Mouse (Mus musculus) MEL (cell line): ENCODE measurements at regions not wholly inside any gene's neighbourhood (a gene's known extent, or its start where the extent isn't known, plus 50 kb on each side); places are given as distances from the start of the nearest gene placed in this dataset.

ENCODE experiments used
- DNase-seq: peaks from one replicate; pipeline ENCODE4 v3.0.0; 2011; ENCODE audit warnings: low read depth, low spot score
- H3K27ac ChIP-seq: 2 replicates; pipeline ENCODE4 v1.5.1; 2012; ENCODE audit warnings: low read depth, mild to moderate bottlenecking, control low read depth, low read length, moderate library complexity; ENCODE audit not compliant: control insufficient read depth
- H3K27me3 ChIP-seq, 2 experiments: fragments of 150-350 bp in 1 of 2; sonication (generic) in 1 of 2; 2 replicates each; pipeline ENCODE4 v1.6.1; 2012; ENCODE audit warnings: low read length in 2 of 2, mild to moderate bottlenecking in 2 of 2, improper control_type of control experiment in 1 of 2, moderate library complexity in 1 of 2; ENCODE audit not compliant: insufficient read depth in 2 of 2, control insufficient read depth in 1 of 2
- H3K36me3 ChIP-seq, 2 experiments: 2 replicates each; pipeline ENCODE4 v1.6.1; 2012 to 2014; ENCODE audit warnings: low read length in 2 of 2, improper control_type of control experiment in 1 of 2, inconsistent platforms in 1 of 2, mild to moderate bottlenecking in 1 of 2; ENCODE audit not compliant: insufficient read depth in 2 of 2, control insufficient read depth in 1 of 2
- H3K4me1 ChIP-seq, 2 experiments: fragments of 150-350 bp in 1 of 2; sonication (generic) in 1 of 2; 2 replicates each; pipeline ENCODE4 v1.6.1; 2012; ENCODE audit warnings: low read length in 2 of 2, improper control_type of control experiment in 1 of 2, mild to moderate bottlenecking in 1 of 2; ENCODE audit not compliant: insufficient read depth in 2 of 2, control insufficient read depth in 1 of 2
- H3K4me3 ChIP-seq, 2 experiments: fragments of 150-350 bp in 1 of 2; sonication (generic) in 1 of 2; 2 replicates each; pipeline ENCODE4 v1.5.1; 2012; ENCODE audit warnings: low read depth in 2 of 2, low read length in 2 of 2, mild to moderate bottlenecking in 2 of 2, moderate library complexity in 2 of 2, control low read depth in 1 of 2, improper control_type of control experiment in 1 of 2; ENCODE audit not compliant: control insufficient read depth in 1 of 2, insufficient read depth in 1 of 2
- H3K79me2 ChIP-seq: 2 replicates; pipeline ENCODE4 v1.6.1; 2012; ENCODE audit warnings: mild to moderate bottlenecking, low read length, moderate library complexity; ENCODE audit not compliant: control insufficient read depth, poor library complexity, insufficient read depth
- H3K9ac ChIP-seq: 2 replicates; pipeline ENCODE4 v1.6.1; 2012; ENCODE audit warnings: low read depth, mild to moderate bottlenecking, control low read depth, low read length, moderate library complexity; ENCODE audit not compliant: control insufficient read depth, poor library complexity, severe bottlenecking
- H3K9me3 ChIP-seq: fragments of 150-350 bp; sonication (generic); replicated peaks from 2 replicates; pipeline ENCODE4 v1.6.1; 2012; ENCODE audit warnings: mild to moderate bottlenecking, low read length, improper control_type of control experiment, moderate library complexity; ENCODE audit not compliant: insufficient read depth
- CHD1 ChIP-seq: IDR thresholded peaks from 2 replicates; pipeline ENCODE4 v1.6.1; 2012; ENCODE audit warnings: low read depth, mild to moderate bottlenecking, inconsistent platforms, low read length, improper control_type of control experiment
- CHD2 ChIP-seq: IDR thresholded peaks from 2 replicates; pipeline ENCODE4 v1.6.1; 2011; ENCODE audit warnings: low read length, improper control_type of control experiment
- E2F4 ChIP-seq: IDR thresholded peaks from 2 replicates; pipeline ENCODE4 v1.6.1; 2011; ENCODE audit warnings: low read depth, low read length, improper control_type of control experiment, borderline replicate concordance
- ETS1 ChIP-seq: IDR thresholded peaks from 2 replicates; pipeline ENCODE4 v1.6.1; 2012; ENCODE audit warnings: low read depth, mild to moderate bottlenecking, inconsistent platforms, low read length, improper control_type of control experiment, moderate library complexity
- GATA1 ChIP-seq: IDR thresholded peaks from 2 replicates; pipeline ENCODE4 v1.6.1; 2011; ENCODE audit warnings: low read depth, low read length, improper control_type of control experiment
- KAT2A ChIP-seq: conservative IDR thresholded peaks from 2 replicates; pipeline ENCODE4 v1.6.1; 2012; ENCODE audit warnings: low read depth, low read length, improper control_type of control experiment, inconsistent platforms
- MAX ChIP-seq: IDR thresholded peaks from 2 replicates; pipeline ENCODE4 v1.6.1; 2011; ENCODE audit warnings: low read length, improper control_type of control experiment
- MEF2A ChIP-seq: IDR thresholded peaks from 2 replicates; pipeline ENCODE4 v1.6.1; 2014; ENCODE audit warnings: low read depth, mild to moderate bottlenecking, inconsistent platforms, low read length, improper control_type of control experiment; ENCODE audit not compliant: poor library complexity, insufficient replicate concordance, severe bottlenecking; ENCODE audit errors: extremely low read depth
- MYB ChIP-seq: IDR thresholded peaks from 2 replicates; pipeline ENCODE4 v1.6.1; 2011; ENCODE audit warnings: mild to moderate bottlenecking, low read depth, low read length, improper control_type of control experiment
- MYC ChIP-seq: IDR thresholded peaks from 2 replicates; pipeline ENCODE4 v1.6.1; 2011; ENCODE audit warnings: low read depth, mild to moderate bottlenecking, low read length, improper control_type of control experiment, moderate library complexity
- NELFE ChIP-seq: IDR thresholded peaks from 2 replicates; pipeline ENCODE4 v1.6.1; 2011; ENCODE audit warnings: low read depth, low read length, improper control_type of control experiment
- NRF1 ChIP-seq: IDR thresholded peaks from 2 replicates; pipeline ENCODE4 v1.6.1; 2014; ENCODE audit warnings: low read depth, mild to moderate bottlenecking, inconsistent platforms, low read length, improper control_type of control experiment, moderate library complexity; ENCODE audit not compliant: poor library complexity, insufficient read depth, severe bottlenecking
- POLR2AphosphoS2 ChIP-seq: IDR thresholded peaks from 2 replicates; pipeline ENCODE4 v1.6.1; 2011; ENCODE audit warnings: low read length, improper control_type of control experiment
- POLR2AphosphoS5 ChIP-seq: IDR thresholded peaks from 2 replicates; pipeline ENCODE4 v1.6.1; 2012; ENCODE audit warnings: low read depth, borderline replicate concordance, mild to moderate bottlenecking, inconsistent platforms, low read length, moderate library complexity, mixed read lengths
- SIN3A ChIP-seq: IDR thresholded peaks from 2 replicates; pipeline ENCODE4 v1.6.1; 2012; ENCODE audit warnings: low read length, improper control_type of control experiment, inconsistent platforms
- TAL1 ChIP-seq: IDR thresholded peaks from 2 replicates; pipeline ENCODE4 v1.6.1; 2012; ENCODE audit warnings: mild to moderate bottlenecking, inconsistent platforms, low read length, moderate library complexity, mixed read lengths
- TBP ChIP-seq: IDR thresholded peaks from 2 replicates; pipeline ENCODE4 v1.8.0; 2011; ENCODE audit warnings: low read depth, low read length, improper control_type of control experiment
- USF2 ChIP-seq, 2 experiments: IDR thresholded peaks; 2 replicates each; pipeline ENCODE4 v1.6.1; 2011 to 2012; ENCODE audit warnings: improper control_type of control experiment in 2 of 2, low read length in 2 of 2, borderline replicate concordance in 1 of 2, inconsistent platforms in 1 of 2, low read depth in 1 of 2, mild to moderate bottlenecking in 1 of 2; ENCODE audit not compliant: insufficient read depth in 1 of 2
- ZMIZ1 ChIP-seq: IDR thresholded peaks from 2 replicates; pipeline ENCODE4 v1.6.1; 2012; ENCODE audit warnings: low read depth, mild to moderate bottlenecking, inconsistent platforms, low read length, improper control_type of control experiment, moderate library complexity

GRCm38 (mm10) chr2:117422756-117423155, 80.0 kb upstream of the Rasgrp1 start:
- no peak for DNase-seq
- Histone ChIP-seq H3K9ac (no peak overlapping the region), H3K27ac (no peak overlapping the region), H3K4me3 (no peak overlapping the region), H3K4me1 (no peaks in the 10 kb centered on the region), H3K27me3 (no peaks in the 10 kb centered on the region), H3K79me2 (no peaks in the 10 kb centered on the region), H3K9me3 (no peaks in the 10 kb centered on the region), H3K36me3 (no peaks in the 10 kb centered on the region)
- TF ChIP-seq CHD2 (no peak), TBP (no peak), POLR2AphosphoS5 (no peak), GATA1 (no peak), SIN3A (no peak), MYC (no peak), NELFE (no peak), MYB (no peak), USF2 (IDR thresholded peaks at IDR 0.05; ENCODE audit: borderline replicate concordance in 1 of 2, insufficient read depth in 1 of 2, low read depth in 1 of 2, low read length in 2 of 2) (no peak), MAX (no peak), POLR2AphosphoS2 (no peak), CHD1 (no peak), ETS1 (no peak), E2F4 (no peak), ZMIZ1 (no peak), KAT2A (no peak)

- TF ChIP-seq MEF2A (no peak), NRF1 (no peak), TAL1 (no peak)
- TF ChIP-seq, all 39 proteins: peak for 0
- H3K9ac ChIP-seq: no peak overlapping the region
- H3K79me2 ChIP-seq: no peaks in the 10 kb centered on the region
- H3K36me3 ChIP-seq: no peaks in the 10 kb centered on the region
- no peak overlapping the region for H3K27ac ChIP-seq
- no peak for DNase-seq
- no peaks in the 10 kb centered on the region for H3K27me3 ChIP-seq
- H3K4me3 ChIP-seq: no peak overlapping the region
- no peaks in the 10 kb centered on the region for H3K9me3 ChIP-seq
- H3K4me1 ChIP-seq: no peaks in the 10 kb centered on the region
Measured at GRCm38 (mm10) chr2:117429205-117429604, 86.4 kb upstream of the Rasgrp1 start.
